Mouse (Mus musculus) spleen, embryonic (tissue): ENCODE measurements around the gene Ehd1.

Experiments
- CTCF ChIA-PET: fragments of 350-600 bp; sonication (Branson Sonifier 250); formaldehyde crosslinking; loops from one replicate; lab custom pipeline; 2022; lab: Charles Lee

Ehd1 gene

DNA sequence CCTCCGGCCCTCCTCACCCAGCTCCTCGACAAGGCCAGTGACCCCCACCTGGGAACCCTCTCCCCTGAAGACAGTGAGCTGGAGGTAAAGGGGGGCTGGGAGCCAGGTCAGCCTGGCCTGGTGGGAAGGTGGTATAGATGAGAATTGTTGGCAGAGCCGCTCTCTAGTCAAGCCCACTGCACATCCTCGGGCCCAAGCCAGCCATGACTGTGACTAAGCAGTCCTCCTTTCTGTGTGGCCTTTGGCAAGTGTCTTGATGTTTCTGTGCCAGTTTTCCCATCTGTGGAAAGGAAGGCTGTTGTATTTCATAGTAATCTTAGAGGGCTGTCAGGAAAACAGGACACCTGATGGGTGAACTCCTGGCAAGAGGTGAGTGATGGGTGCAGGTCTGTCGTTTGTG lies 67.5 kb downstream of the Ehd1 start:
- CTCF ChIA-PET, result interaction anchor here (0.6 kb wide), 1 partner anchor 7 kb away, joined by 3 read pairs; no protein-coding TSS in a partner anchor

DNA sequence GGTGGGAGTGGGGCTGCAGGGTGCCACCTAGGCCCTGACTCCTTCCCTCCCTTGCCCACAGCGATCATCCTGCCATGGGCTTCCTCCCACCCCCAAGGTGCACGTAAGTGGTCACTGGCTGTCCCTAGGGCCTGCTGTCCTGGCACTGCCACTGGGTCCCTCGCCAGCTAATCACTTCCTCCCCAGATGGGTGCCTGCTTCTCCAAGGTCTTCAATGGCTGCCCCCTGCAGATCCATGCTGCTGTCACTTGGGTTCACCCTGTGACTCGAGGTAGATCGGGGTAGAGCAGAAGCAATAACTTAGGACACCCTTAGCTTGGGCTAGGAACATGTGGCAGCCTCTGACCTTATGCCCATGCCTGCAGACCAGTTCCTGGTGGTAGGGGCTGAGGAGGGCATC lies 69.5 kb downstream of the Ehd1 start:
- CTCF ChIA-PET, result interaction anchor here (1.2 kb wide), 1 partner anchor 12 kb away, joined by 4 read pairs; no protein-coding TSS in a partner anchor

DNA sequence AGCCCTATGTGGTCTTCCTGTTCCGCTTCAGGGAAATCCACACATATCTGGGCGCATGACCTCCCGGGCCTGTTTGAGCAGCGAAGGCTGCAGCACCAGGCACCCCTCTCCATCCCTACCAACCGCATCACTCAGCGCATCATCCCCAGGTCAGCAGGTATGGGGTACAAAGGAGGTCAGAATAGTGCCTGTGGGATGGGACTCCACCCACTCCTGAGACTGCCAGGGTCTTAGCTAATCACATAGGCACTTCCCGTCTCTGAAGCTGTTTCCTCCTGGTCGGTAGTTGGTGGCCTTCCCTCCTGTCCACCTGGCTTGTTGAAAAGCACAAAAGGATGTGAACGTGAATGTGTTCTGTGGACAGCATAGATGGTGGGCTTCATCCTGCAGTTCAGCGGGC lies 70.1 kb downstream of the Ehd1 start:
- CTCF ChIA-PET, result no interaction called here

DNA sequence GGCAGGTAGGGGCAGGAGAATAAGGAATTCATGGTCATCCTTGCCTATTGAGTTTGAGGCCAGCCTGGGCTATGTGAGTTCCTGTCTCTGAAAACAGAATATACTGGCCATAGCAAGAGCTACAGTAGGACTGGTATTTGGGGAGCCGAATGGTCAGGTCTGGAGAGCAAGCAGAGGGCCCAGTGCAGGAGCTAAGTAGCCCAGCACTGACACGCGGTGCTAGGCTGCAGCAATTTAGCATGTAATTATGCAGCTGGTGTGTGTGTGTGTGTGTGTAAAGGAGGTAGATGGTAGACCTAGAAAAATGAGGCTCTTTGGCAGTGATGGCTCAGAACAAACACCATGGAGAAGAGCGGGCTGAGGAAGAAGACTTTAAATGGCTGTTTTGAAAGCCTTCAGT lies 71.1 kb downstream of the Ehd1 start:
- CTCF ChIA-PET, result no interaction called here

DNA sequence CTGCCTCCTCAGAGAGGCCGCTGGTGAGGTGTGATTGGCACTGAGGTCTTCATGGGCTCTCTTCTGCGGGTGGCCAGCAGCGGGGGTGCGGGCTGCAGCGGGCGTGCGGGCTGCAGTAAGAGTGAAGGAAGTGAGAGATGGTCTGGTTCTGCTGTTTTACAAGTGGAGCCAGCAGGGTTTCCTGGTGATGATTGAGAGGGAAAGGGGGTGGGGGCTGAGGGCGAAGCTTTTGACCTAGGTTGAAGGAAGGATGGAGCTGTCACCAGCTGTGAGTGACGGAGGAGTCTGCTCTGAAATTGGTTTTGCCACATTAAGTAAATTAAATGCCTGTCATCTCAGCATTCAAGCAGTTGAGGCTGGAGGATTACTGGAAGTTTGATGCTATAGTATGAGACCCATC lies 72.2 kb downstream of the Ehd1 start:
- CTCF ChIA-PET, result no interaction called here

DNA sequence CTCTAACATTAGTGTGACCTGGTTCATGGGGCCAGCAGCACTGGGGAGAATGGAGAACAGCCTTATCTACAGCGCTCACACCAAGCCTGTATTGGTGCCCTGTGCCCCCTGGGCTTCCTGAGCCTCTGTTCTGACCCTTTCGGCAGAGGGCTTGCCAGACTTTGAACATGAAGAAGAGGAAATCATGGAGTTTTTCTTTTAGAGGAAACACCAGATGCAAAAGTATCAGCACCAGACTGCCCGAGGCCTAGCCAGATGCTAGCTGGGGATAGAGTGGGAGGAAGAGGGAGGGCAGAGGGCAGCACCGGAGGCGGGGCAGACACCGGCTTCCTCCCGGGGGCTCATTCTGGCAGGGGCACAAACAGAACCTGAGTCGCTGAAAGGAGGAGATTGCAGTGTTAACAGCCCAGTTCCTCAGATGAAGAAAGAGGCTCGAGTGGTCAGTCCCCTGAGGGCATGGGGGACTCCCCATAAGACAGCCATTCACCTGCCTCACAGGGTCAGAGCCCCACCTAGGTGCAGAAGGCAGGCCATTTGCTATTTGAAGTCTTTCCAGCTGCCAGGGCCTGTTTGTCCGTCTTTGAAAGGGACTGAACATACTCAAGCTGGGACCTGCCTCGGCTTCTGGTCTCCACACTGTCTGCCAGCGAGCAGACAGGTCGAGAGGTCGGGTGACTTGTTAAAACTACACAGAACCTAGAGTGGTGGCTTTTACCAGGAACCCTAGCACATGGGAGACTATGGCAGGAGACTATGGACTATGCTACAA lies 72.9 kb downstream of the Ehd1 start:
- CTCF ChIA-PET, result no interaction called here
